Mouse (Mus musculus): ENCODE data around the gene Aurkb. TPM values are rescaled to one million over a fixed set of nuclear protein-coding genes. Genes with fewer than 3 reads are reported as not detected.

The Aurkb gene
- polyA plus RNA-seq, 1 experiment from 2014 or later: 215 TPM

DNA sequence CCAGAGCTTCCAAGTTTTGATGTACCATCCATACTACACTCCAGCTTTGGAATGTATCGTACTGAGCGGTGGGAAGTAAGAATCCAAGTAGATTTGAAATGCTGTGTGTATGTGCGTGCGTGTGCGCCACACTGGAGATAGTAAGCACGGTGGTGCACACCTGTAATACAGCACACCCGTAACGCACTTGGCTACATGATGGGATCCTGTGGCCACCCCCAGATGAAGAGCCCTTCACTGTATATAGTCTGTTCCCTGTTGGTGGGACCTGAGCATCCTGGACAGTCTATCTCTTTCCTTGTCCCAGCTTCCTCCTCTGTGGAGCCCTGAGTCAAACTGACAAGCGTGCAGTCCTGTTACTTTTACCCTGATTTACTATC, 938 bp downstream of the Aurkb start:
- WGBS: 18% methylated on average over 9 of the region's 9 CpGs

GRCm38 (mm10) chr11:69047592-69047991, 2.1 kb downstream of the Aurkb start:
- Histone ChIP-seq H3K4me1 (peaks cover 41% of the 10 kb centered on the region), H3K36me3 (replicated peaks) (peaks cover 55% of the 10 kb centered on the region), H3K27ac (replicated peaks) (no peak overlapping the region), H3K27me3 (replicated peaks; ENCODE audit: low read depth, poor library complexity, severe bottlenecking) (no peaks in the 10 kb centered on the region), H3K4me3 (peak overlapping the region; percentile 93), H3K9me3 (no peaks in the 10 kb centered on the region)
- WGBS: 92% methylated on average over 12 of the region's 12 CpGs
- DNase-seq (ENCODE audit: low spot score): no peak

More for the DNA sequence above, 938 bp downstream of the Aurkb start:
- DNase-seq (ENCODE audit: low spot score): no peak
- peak overlapping the region; percentile 98 for H3K27ac ChIP-seq (replicated peaks)
- no peaks in the 10 kb centered on the region for H3K27me3 ChIP-seq (replicated peaks; ENCODE audit: low read depth, poor library complexity, severe bottlenecking)
- H3K4me1 ChIP-seq: peaks cover 41% of the 10 kb centered on the region
- H3K9me3 ChIP-seq: no peaks in the 10 kb centered on the region
- peak overlapping the region; percentile 93 for H3K4me3 ChIP-seq
- H3K36me3 ChIP-seq (replicated peaks): peaks cover 43% of the 10 kb centered on the region

DNA sequence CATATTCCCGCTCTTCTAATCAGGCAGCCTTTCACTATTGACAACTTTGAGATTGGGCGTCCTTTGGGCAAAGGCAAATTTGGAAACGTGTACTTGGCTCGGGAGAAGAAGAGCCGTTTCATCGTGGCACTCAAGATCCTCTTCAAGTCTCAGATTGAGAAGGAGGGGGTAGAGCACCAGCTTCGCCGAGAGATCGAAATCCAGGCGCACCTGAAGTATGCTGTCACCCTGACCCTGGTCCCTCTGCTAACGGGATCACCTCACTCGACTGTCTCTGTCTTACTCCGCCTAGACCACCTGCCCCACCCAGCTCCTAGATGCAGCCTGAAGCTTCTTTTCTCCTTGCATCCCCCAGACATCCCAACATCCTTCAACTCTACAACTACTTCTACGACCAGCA, 2.7 kb downstream of the Aurkb start:
- Histone ChIP-seq H3K4me3 (peak overlapping the region; percentile 93; the same call in 1 of the 2 replicates), H3K27ac (replicated peaks) (no peak overlapping the region), H3K36me3 (replicated peaks) (peaks cover 61% of the 10 kb centered on the region), H3K27me3 (replicated peaks; ENCODE audit: low read depth, poor library complexity, severe bottlenecking) (no peaks in the 10 kb centered on the region), H3K4me1 (peaks cover 41% of the 10 kb centered on the region), H3K9me3 (no peaks in the 10 kb centered on the region)
- WGBS: 94% methylated on average over 14 of the region's 14 CpGs
- no peak for DNase-seq (ENCODE audit: low spot score)

GRCm38 (mm10) chr11:69050748-69051147, 5.3 kb downstream of the Aurkb start:
- 92% methylated on average over 8 of the region's 8 CpGs for WGBS
- H3K9me3 ChIP-seq: no peaks in the 10 kb centered on the region

GRCm38 (mm10) chr11:69051771-69052170, 6.3 kb downstream of the Aurkb start:
- no peak overlapping the region for H3K27ac ChIP-seq (replicated peaks)
- no peak overlapping the region for H3K4me3 ChIP-seq
- H3K27me3 ChIP-seq (replicated peaks; ENCODE audit: low read depth, poor library complexity, severe bottlenecking): no peaks in the 10 kb centered on the region
- no peaks in the 10 kb centered on the region for H3K9me3 ChIP-seq
- no peak for DNase-seq (ENCODE audit: low spot score)
- 77% methylated on average over 4 of the region's 4 CpGs for WGBS
- H3K4me1 ChIP-seq: peaks cover 27% of the 10 kb centered on the region
- peaks cover 77% of the 10 kb centered on the region for H3K36me3 ChIP-seq (replicated peaks)

More at GRCm38 (mm10) chr11:69050748-69051147, 5.3 kb downstream of the Aurkb start:
- Histone ChIP-seq H3K27ac (replicated peaks) (no peak overlapping the region), H3K4me1 (peaks cover 33% of the 10 kb centered on the region), H3K4me3 (no peak overlapping the region), H3K36me3 (replicated peaks) (peaks cover 77% of the 10 kb centered on the region), H3K27me3 (replicated peaks; ENCODE audit: low read depth, poor library complexity, severe bottlenecking) (no peaks in the 10 kb centered on the region)
- DNase-seq (ENCODE audit: low spot score): no peak

- Histone ChIP-seq H3K4me3 (no peak overlapping the region), H3K27ac (replicated peaks) (no peak overlapping the region), H3K36me3 (replicated peaks) (peaks cover 69% of the 10 kb centered on the region), H3K9me3 (no peaks in the 10 kb centered on the region), H3K27me3 (replicated peaks; ENCODE audit: low read depth, poor library complexity, severe bottlenecking) (no peaks in the 10 kb centered on the region), H3K4me1 (peaks cover 15% of the 10 kb centered on the region)
- WGBS: 89% methylated on average over 2 of the region's 2 CpGs
- DNase-seq (ENCODE audit: low spot score): no peak
Observed at GRCm38 (mm10) chr11:69052824-69053421, 7.5 kb downstream of the Aurkb start.

- WGBS: 79% methylated on average over 3 of the region's 3 CpGs
- no peak for DNase-seq (ENCODE audit: low spot score)
- Histone ChIP-seq H3K36me3 (replicated peaks) (peaks cover 59% of the 10 kb centered on the region), H3K27me3 (replicated peaks; ENCODE audit: low read depth, poor library complexity, severe bottlenecking) (no peaks in the 10 kb centered on the region), H3K4me3 (0 out of 2 replicates have a peak overlapping the region, but pooled peaks have one; percentile 8), H3K4me1 (peaks cover 12% of the 10 kb centered on the region), H3K27ac (replicated peaks) (no peak overlapping the region), H3K9me3 (no peaks in the 10 kb centered on the region)
Observed at GRCm38 (mm10) chr11:69053848-69054247, 8.4 kb downstream of the Aurkb start.

GRCm38 (mm10) chr11:69058265-69058664, 12.8 kb downstream of the Aurkb start:
- peaks cover 29% of the 10 kb centered on the region for H3K4me1 ChIP-seq
- H3K9me3 ChIP-seq: no peaks in the 10 kb centered on the region
- DNase-seq (ENCODE audit: low spot score): no peak
- 73% methylated on average over 2 of the region's 2 CpGs for WGBS
- peak overlapping the region; percentile 89 for H3K27ac ChIP-seq (replicated peaks)
- H3K27me3 ChIP-seq (replicated peaks; ENCODE audit: low read depth, poor library complexity, severe bottlenecking): peaks cover 9% of the 10 kb centered on the region
- peak overlapping the region; percentile 90 for H3K4me3 ChIP-seq
- H3K36me3 ChIP-seq (replicated peaks): peaks cover 15% of the 10 kb centered on the region

DNA sequence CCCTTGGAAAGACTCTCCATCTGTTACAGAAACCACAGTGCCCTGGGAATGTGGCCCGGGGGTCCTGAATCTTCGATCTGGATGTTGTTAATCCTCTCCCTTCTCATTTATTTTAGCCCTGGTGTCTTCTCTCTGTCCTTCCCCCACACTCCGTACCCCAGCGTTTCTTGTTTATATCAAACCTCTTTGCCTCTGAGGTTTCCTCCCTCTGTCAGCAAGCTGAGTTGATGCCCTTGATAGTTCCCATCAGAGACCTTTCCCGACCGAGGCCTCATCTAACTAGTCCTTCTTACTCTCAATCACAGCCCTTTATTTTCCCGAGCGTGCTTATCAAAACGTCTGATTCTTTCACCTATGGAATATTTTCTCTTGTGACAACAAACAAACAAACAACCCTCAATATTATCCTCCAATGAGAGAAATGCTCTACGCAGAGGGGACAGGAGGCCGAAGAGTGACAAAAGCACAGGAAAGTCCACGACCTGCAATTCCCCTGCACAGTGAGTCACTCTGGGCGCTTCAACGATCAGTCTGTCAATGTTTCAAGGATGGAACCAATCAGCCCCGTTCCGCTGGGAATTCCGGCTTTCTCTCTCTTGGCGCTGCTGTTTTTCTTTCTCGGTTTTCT, 13.4 kb downstream of the Aurkb start:
- peaks cover 9% of the 10 kb centered on the region for H3K27me3 ChIP-seq (replicated peaks; ENCODE audit: low read depth, poor library complexity, severe bottlenecking)
- peak overlapping the region; percentile 89 for H3K27ac ChIP-seq (replicated peaks)
- H3K4me1 ChIP-seq: peaks cover 31% of the 10 kb centered on the region
- peak overlapping the region; percentile 90 for H3K4me3 ChIP-seq
- H3K9me3 ChIP-seq: no peaks in the 10 kb centered on the region
- DNase-seq (ENCODE audit: low spot score): no peak
- 2% methylated on average over 19 of the region's 19 CpGs for WGBS
- peaks cover 9% of the 10 kb centered on the region for H3K36me3 ChIP-seq (replicated peaks)

GRCm38 (mm10) chr11:69059357-69059974, 14.0 kb downstream of the Aurkb start, which contains the start of gene Borcs6:
Borcs6 (plus strand) TSS chr11:69059717.
- Histone ChIP-seq H3K27me3 (replicated peaks; ENCODE audit: low read depth, poor library complexity, severe bottlenecking) (peaks cover 9% of the 10 kb centered on the region), H3K27ac (replicated peaks) (peak within 1 kb of the TSS; percentile 89), H3K4me3 (peak within 1 kb of the TSS; percentile 90), H3K4me1 (peaks cover 37% of the 10 kb centered on the region), H3K9me3 (no peaks in the 10 kb centered on the region), H3K36me3 (replicated peaks) (peaks cover 3% of the 10 kb centered on the region)
- peak; percentile 98 for DNase-seq (ENCODE audit: low spot score)
- under 1% methylated on average over 64 of the region's 64 CpGs for whole genome bisulfite sequencing

DNA sequence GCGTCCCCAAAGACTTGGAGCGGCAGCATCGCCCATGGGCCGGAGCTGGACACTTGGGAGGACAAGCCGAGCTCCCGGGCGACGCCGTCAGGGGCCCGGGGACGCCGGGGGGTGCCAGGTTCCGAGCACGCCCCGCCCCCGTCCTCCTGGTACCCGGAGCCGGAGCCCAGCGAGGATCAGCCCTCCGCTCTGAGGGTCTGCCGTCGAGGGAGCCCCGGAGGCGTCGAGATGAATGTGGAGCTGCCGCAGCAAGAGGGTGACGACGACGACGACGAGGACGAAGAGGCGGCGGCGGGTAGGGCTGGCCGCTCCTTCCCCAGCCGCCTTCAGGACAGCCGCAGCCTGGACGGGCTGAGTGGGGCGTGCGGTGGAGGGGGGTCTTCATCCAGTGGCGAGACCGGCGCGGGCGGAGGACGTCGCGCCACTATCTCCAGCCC, 14.5 kb downstream of the Aurkb start:
- DNase-seq (ENCODE audit: low spot score): no peak
- Histone ChIP-seq H3K4me3 (peak overlapping the region; percentile 90), H3K36me3 (replicated peaks) (no peaks in the 10 kb centered on the region; the same call in 1 of the 2 replicates), H3K27me3 (replicated peaks; ENCODE audit: low read depth, poor library complexity, severe bottlenecking) (peaks cover 9% of the 10 kb centered on the region), H3K4me1 (peaks cover 42% of the 10 kb centered on the region), H3K9me3 (no peaks in the 10 kb centered on the region), H3K27ac (replicated peaks) (peak overlapping the region; percentile 89)
- WGBS: under 1% methylated on average over 49 of the region's 49 CpGs

GRCm38 (mm10) chr11:69060448-69061254, 15.2 kb downstream of the Aurkb start:
- WGBS: under 1% methylated on average over 40 of the region's 40 CpGs
- Histone ChIP-seq H3K36me3 (replicated peaks) (no peaks in the 10 kb centered on the region), H3K27ac (replicated peaks) (peak overlapping the region; percentile 89), H3K4me3 (peak overlapping the region; percentile 90), H3K4me1 (peaks cover 42% of the 10 kb centered on the region), H3K27me3 (replicated peaks; ENCODE audit: low read depth, poor library complexity, severe bottlenecking) (peaks cover 9% of the 10 kb centered on the region), H3K9me3 (no peaks in the 10 kb centered on the region)
- DNase-seq (ENCODE audit: low spot score): peak; percentile 60
